Mouse (Mus musculus) forebrain, embryonic 15.5 days (tissue): ENCODE results near the gene Myh9. TPM values are rescaled to one million over a fixed set of nuclear protein-coding genes. Genes with fewer than 3 reads are reported as not detected.

Source experiments
- ATAC-seq: fragments of 200-750 bp; cut with Nextera tagmentation; replicated peaks from 2 replicates; pipeline ENCODE4 v1.8.0; 2017; ENCODE audit warnings: mild to moderate bottlenecking, moderate TSS enrichment, moderate library complexity
- H3K27ac ChIP-seq: fragments of 300-500 bp; sonication (generic); replicated peaks from 2 replicates; pipeline ENCODE4 v1.5.1; 2015; ENCODE audit warnings: mild to moderate bottlenecking, inconsistent platforms
- H3K27me3 ChIP-seq: fragments of 300-500 bp; sonication (generic); 2 replicates; pipeline ENCODE4 v1.6.1; 2015; ENCODE audit warnings: inconsistent platforms
- H3K36me3 ChIP-seq: fragments of 300-500 bp; sonication (generic); 2 replicates; pipeline ENCODE4 v1.6.1; 2015; ENCODE audit warnings: mild to moderate bottlenecking, inconsistent platforms
- H3K4me1 ChIP-seq: fragments of 300-500 bp; sonication (generic); 2 replicates; pipeline ENCODE4 v1.6.1; 2015; ENCODE audit warnings: inconsistent platforms
- H3K4me2 ChIP-seq: fragments of 300-500 bp; sonication (generic); replicated peaks from 2 replicates; pipeline ENCODE4 v1.6.1; 2015; ENCODE audit warnings: mild to moderate bottlenecking, inconsistent platforms
- H3K4me3 ChIP-seq: fragments of 300-500 bp; sonication (generic); 2 replicates; pipeline ENCODE4 v1.5.1; 2015; ENCODE audit warnings: mild to moderate bottlenecking, inconsistent platforms
- H3K9ac ChIP-seq: fragments of 300-500 bp; sonication (generic); replicated peaks from 2 replicates; pipeline ENCODE4 v1.6.1; 2015; ENCODE audit warnings: mild to moderate bottlenecking, inconsistent platforms
- H3K9me3 ChIP-seq: fragments of 300-500 bp; sonication (generic); 2 replicates; pipeline ENCODE4 v1.6.1; 2016; ENCODE audit warnings: inconsistent platforms
- WGBS: fragments of 180-500 bp; shearing (Covaris S2); methylation state at CpG from one replicate; pipeline ENCODE4 v1.1.7; 2015; ENCODE audit warnings: mixed read lengths; 5-methylcytosine and 5-hydroxymethylcytosine counted together
- polyA plus RNA-seq: library from polyadenylated mRNA; unstranded; fragments of >200 nt; fragmentation: Nextera tagmentation; extraction: Ambion mirVana; gene quantifications from 2 replicates; pipeline ENCODE4 v1.2.1, GENCODE M21; 2015

The Myh9 gene
- polyA plus RNA-seq, 1 experiment from 2014 or later = 12.3 TPM

GRCm38 (mm10) chr15:77784039-77784824 is 57.7 kb downstream of the Myh9 start:
- Histone ChIP-seq H3K4me3 (no peak overlapping the region), H3K36me3 (peaks cover 62% of the 10 kb centered on the region), H3K4me2 (no peak overlapping the region), H3K4me1 (no peaks in the 10 kb centered on the region), H3K9ac (no peak overlapping the region), H3K27me3 (no peaks in the 10 kb centered on the region), H3K9me3 (no peaks in the 10 kb centered on the region), H3K27ac (no peak overlapping the region)
- WGBS = 86% methylated on average over 22 of the region's 22 CpGs
- no peak for ATAC-seq

DNA sequence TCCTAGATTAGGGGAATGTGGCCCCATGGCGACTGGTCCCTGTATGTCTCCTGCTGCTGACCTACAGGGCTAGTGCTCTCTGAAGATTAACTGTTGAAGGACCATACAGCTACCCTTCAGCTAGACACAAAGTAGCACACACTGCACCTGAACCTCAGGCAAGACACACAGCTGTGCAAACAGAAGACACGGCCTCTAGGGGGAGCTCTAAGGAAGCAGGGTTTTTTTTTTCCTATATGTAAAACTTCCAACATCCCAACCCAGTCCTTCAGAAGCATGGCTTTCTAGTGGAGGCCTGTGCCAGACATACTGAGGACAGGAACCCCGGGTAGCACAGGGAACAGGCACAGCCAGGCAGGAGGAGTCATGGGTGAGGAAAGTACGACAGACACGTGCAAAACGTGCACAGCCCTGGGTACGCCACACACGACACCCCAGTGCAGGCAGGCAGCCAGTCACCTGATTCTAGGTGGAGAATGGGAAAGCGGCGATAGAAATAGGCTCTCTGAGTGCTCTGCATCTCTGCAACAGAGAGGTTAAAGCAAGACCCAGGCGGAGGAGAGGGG is 59.4 kb downstream of the Myh9 start:
- peaks cover 67% of the 10 kb centered on the region for H3K36me3 ChIP-seq
- H3K4me2 ChIP-seq = no peak overlapping the region
- H3K9me3 ChIP-seq = no peaks in the 10 kb centered on the region
- ATAC-seq = no peak
- H3K27ac ChIP-seq = no peak overlapping the region
- WGBS = 84% methylated on average over 11 of the region's 11 CpGs
- H3K4me1 ChIP-seq = no peaks in the 10 kb centered on the region
- H3K27me3 ChIP-seq = no peaks in the 10 kb centered on the region
- H3K9ac ChIP-seq = no peak overlapping the region
- H3K4me3 ChIP-seq = no peak overlapping the region

- Histone ChIP-seq H3K27me3 (no peaks in the 10 kb centered on the region), H3K4me3 (no peak overlapping the region), H3K27ac (no peak overlapping the region), H3K9me3 (no peaks in the 10 kb centered on the region), H3K4me2 (no peak overlapping the region), H3K9ac (no peak overlapping the region), H3K4me1 (no peaks in the 10 kb centered on the region), H3K36me3 (peaks cover 74% of the 10 kb centered on the region)
- no peak for ATAC-seq
- 67% methylated on average over 20 of the region's 20 CpGs for WGBS
These were observed 66.6 kb downstream of the Myh9 start for GRCm38 (mm10) chr15:77775186-77775963.

GRCm38 (mm10) chr15:77774303-77774702 is 67.7 kb downstream of the Myh9 start:
- WGBS = 98% methylated on average over 10 of the region's 10 CpGs
- ATAC-seq = no peak
- no peaks in the 10 kb centered on the region for H3K4me1 ChIP-seq
- no peaks in the 10 kb centered on the region for H3K27me3 ChIP-seq
- H3K4me2 ChIP-seq = no peak overlapping the region
- H3K4me3 ChIP-seq = no peak overlapping the region
- no peak overlapping the region for H3K27ac ChIP-seq
- no peaks in the 10 kb centered on the region for H3K9me3 ChIP-seq
- H3K36me3 ChIP-seq = peaks cover 84% of the 10 kb centered on the region
- no peak overlapping the region for H3K9ac ChIP-seq

GRCm38 (mm10) chr15:77773099-77773915 is 68.7 kb downstream of the Myh9 start:
- Histone ChIP-seq H3K4me2 (no peak overlapping the region), H3K9me3 (no peaks in the 10 kb centered on the region), H3K27me3 (no peaks in the 10 kb centered on the region), H3K27ac (no peak overlapping the region), H3K4me3 (no peak overlapping the region), H3K36me3 (peaks cover 89% of the 10 kb centered on the region), H3K9ac (no peak overlapping the region), H3K4me1 (no peaks in the 10 kb centered on the region)
- ATAC-seq = no peak
- 93% methylated on average over 19 of the region's 19 CpGs for WGBS

GRCm38 (mm10) chr15:77770942-77771341 is 71.0 kb downstream of the Myh9 start:
- Histone ChIP-seq H3K9ac (no peak overlapping the region), H3K36me3 (peaks cover 89% of the 10 kb centered on the region), H3K9me3 (no peaks in the 10 kb centered on the region), H3K4me3 (no peak overlapping the region), H3K27me3 (no peaks in the 10 kb centered on the region), H3K4me1 (no peaks in the 10 kb centered on the region), H3K4me2 (no peak overlapping the region), H3K27ac (no peak overlapping the region)
- ATAC-seq = no peak
- 96% methylated on average over 9 of the region's 9 CpGs for WGBS

- no peak for ATAC-seq
These were observed 71.6 kb downstream of the Myh9 start for GRCm38 (mm10) chr15:77770341-77770740.

GRCm38 (mm10) chr15:77766981-77767380 is 75.0 kb downstream of the Myh9 start:
- peaks cover 89% of the 10 kb centered on the region for H3K36me3 ChIP-seq
- WGBS = 93% methylated on average over 11 of the region's 11 CpGs

More at GRCm38 (mm10) chr15:77770341-77770740, 71.6 kb downstream of the Myh9 start:
- Histone ChIP-seq H3K4me2 (no peak overlapping the region), H3K9me3 (no peaks in the 10 kb centered on the region), H3K27ac (no peak overlapping the region), H3K27me3 (no peaks in the 10 kb centered on the region), H3K36me3 (peaks cover 91% of the 10 kb centered on the region), H3K4me1 (no peaks in the 10 kb centered on the region), H3K9ac (no peak overlapping the region), H3K4me3 (no peak overlapping the region)
- 97% methylated on average over 5 of the region's 5 CpGs for WGBS

GRCm38 (mm10) chr15:77765484-77766093 is 76.4 kb downstream of the Myh9 start:
- no peak overlapping the region for H3K9ac ChIP-seq
- no peak overlapping the region for H3K4me3 ChIP-seq
- no peaks in the 10 kb centered on the region for H3K4me1 ChIP-seq
- no peak for ATAC-seq
- H3K27ac ChIP-seq = no peak overlapping the region
- 94% methylated on average over 16 of the region's 16 CpGs for WGBS
- H3K9me3 ChIP-seq = no peaks in the 10 kb centered on the region
- H3K36me3 ChIP-seq = peaks cover 85% of the 10 kb centered on the region
- no peaks in the 10 kb centered on the region for H3K27me3 ChIP-seq
- H3K4me2 ChIP-seq = no peak overlapping the region

More at GRCm38 (mm10) chr15:77766981-77767380, 75.0 kb downstream of the Myh9 start:
- Histone ChIP-seq H3K9ac (no peak overlapping the region), H3K4me2 (no peak overlapping the region), H3K27me3 (no peaks in the 10 kb centered on the region), H3K4me3 (no peak overlapping the region), H3K27ac (no peak overlapping the region), H3K9me3 (no peaks in the 10 kb centered on the region), H3K4me1 (no peaks in the 10 kb centered on the region)
- no peak for ATAC-seq

GRCm38 (mm10) chr15:77764391-77765006 is 77.5 kb downstream of the Myh9 start:
- Histone ChIP-seq H3K27me3 (no peaks in the 10 kb centered on the region), H3K27ac (no peak overlapping the region), H3K9ac (no peak overlapping the region), H3K4me2 (no peak overlapping the region), H3K4me3 (no peak overlapping the region), H3K36me3 (peaks cover 77% of the 10 kb centered on the region), H3K9me3 (no peaks in the 10 kb centered on the region), H3K4me1 (no peaks in the 10 kb centered on the region)
- no peak for ATAC-seq
- WGBS = 71% methylated on average over 13 of the region's 13 CpGs

GRCm38 (mm10) chr15:77763702-77764101 is 78.3 kb downstream of the Myh9 start:
- no peak for ATAC-seq
- WGBS = 94% methylated on average over 11 of the region's 11 CpGs
- Histone ChIP-seq H3K4me2 (no peak overlapping the region), H3K27ac (no peak overlapping the region), H3K27me3 (no peaks in the 10 kb centered on the region), H3K9ac (no peak overlapping the region), H3K4me3 (no peak overlapping the region), H3K9me3 (no peaks in the 10 kb centered on the region), H3K36me3 (peaks cover 69% of the 10 kb centered on the region), H3K4me1 (no peaks in the 10 kb centered on the region)
